Mouse (Mus musculus): ENCODE results near the gene Olfr378. TPM values are rescaled to one million over a fixed set of nuclear protein-coding genes. Genes with fewer than 3 reads are reported as not detected.

The Olfr378 gene
- not detected for total RNA-seq (2021)
- long read RNA-seq, experiment 1 = 0 reads
- long read RNA-seq, experiment 2 = 0 reads

GRCm38 (mm10) chr11:73428377-73428776 lies at the start of gene Olfr378:
TSS of gene Olfr378 (minus strand) at chr11:73428477.
- DNase-seq = no peak

GRCm38 (mm10) chr11:73457408-73457807 lies 29.1 kb upstream of the Olfr378 start, which contains the start of gene Olfr380:
TSS of gene Olfr380 (minus strand) at chr11:73457508.
- no peak for DNase-seq

- DNase-seq = no peak
These were observed 28.8 kb downstream of the Olfr378 start, which contains the start of gene Olfr1 for GRCm38 (mm10) chr11:73399514-73399913. TSS of gene Olfr1 (minus strand) at chr11:73399614.

- DNase-seq = no peak
These were observed 32.9 kb downstream of the Olfr378 start for GRCm38 (mm10) chr11:73395374-73395773.

Other genes with a start within 250 kb of the Olfr378 start
- 1 to 10 TPM; 10.0 TPM for gene Ctns, start 229.4 kb downstream of the Olfr378 start, total RNA-seq (2021)
- gene Shpk, start 229.0 kb downstream of the Olfr378 start, total RNA-seq (2021) = 1 to 10 TPM in 1 of 2 experiments, under 1 TPM in 1; 0.92 to 1.5 TPM
- not detected for gene Trpv1, start 194.2 kb downstream of the Olfr378 start, total RNA-seq (2021)
- not detected for gene Trpv3, start 161.1 kb downstream of the Olfr378 start, total RNA-seq (2021)
- gene Aspa, start 98.9 kb downstream of the Olfr378 start, total RNA-seq (2021) = 1 to 10 TPM; 1.4 to 3.1 TPM
- gene Gm49340, start 98.7 kb downstream of the Olfr378 start, total RNA-seq (2021) = not detected
- gene Spata22, start 98.7 kb downstream of the Olfr378 start, total RNA-seq (2021) = not detected
- gene Olfr20, start 77.7 kb downstream of the Olfr378 start, total RNA-seq (2021) = not detected
- not detected for gene Olfr376, start 57.2 kb downstream of the Olfr378 start, total RNA-seq (2021)
- gene Olfr1, start 28.9 kb downstream of the Olfr378 start, total RNA-seq (2021) = not detected
- not detected for gene Olfr380, start 29.0 kb upstream of the Olfr378 start, total RNA-seq (2021)
- gene Olfr381, start 63.1 kb upstream of the Olfr378 start, total RNA-seq (2021) = not detected
- not detected for gene Olfr382, start 88.7 kb upstream of the Olfr378 start, total RNA-seq (2021)
- not detected for gene Olfr385, start 164.5 kb upstream of the Olfr378 start, total RNA-seq (2021)
- not detected for gene Olfr384, start 170.1 kb upstream of the Olfr378 start, total RNA-seq (2021)

Measured in heart, adult 18-20 months (tissue).